Mouse (Mus musculus): ENCODE measurements at regions not wholly inside any gene's neighbourhood (a gene's known extent, or its start where the extent isn't known, plus 50 kb on each side); places are given as distances from the start of the nearest gene placed in this dataset.

- in situ Hi-C loops (cut with MboI, MseI) = no loop called here
Measured at GRCm38 (mm10) chr12:9847034-9847433, 277.1 kb downstream of the Osr1 start.

GRCm38 (mm10) chr12:9847465-9848205 lies 277.7 kb downstream of the Osr1 start:
- in situ Hi-C loops (cut with MboI, MseI) = no loop called here

DNA sequence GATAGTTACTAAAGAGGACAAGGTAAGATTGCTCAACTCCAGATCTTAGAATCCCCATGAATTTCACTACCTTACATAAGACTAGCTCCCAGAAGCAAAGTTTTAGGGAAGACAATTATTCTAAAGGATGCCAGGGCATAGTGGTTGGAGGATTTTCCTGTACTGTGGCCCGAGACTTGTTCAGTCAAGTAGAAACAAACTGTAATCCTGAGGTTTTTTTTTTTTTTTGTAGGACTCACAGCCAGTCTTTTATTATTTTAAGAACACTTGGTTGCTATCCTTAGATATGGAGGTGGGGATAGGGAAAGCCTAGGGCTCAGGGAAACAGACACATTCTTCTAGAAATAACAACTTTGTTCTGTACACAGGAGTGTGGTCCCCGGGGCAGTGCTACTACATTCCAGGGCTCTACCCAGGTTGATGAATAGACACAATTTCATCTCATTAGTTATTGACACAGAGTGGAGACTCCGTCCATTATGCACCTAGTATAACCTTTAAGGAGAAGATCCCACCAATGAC lies 285.6 kb downstream of the Osr1 start:
- in situ Hi-C loops (cut with MboI, MseI) = no loop called here

DNA sequence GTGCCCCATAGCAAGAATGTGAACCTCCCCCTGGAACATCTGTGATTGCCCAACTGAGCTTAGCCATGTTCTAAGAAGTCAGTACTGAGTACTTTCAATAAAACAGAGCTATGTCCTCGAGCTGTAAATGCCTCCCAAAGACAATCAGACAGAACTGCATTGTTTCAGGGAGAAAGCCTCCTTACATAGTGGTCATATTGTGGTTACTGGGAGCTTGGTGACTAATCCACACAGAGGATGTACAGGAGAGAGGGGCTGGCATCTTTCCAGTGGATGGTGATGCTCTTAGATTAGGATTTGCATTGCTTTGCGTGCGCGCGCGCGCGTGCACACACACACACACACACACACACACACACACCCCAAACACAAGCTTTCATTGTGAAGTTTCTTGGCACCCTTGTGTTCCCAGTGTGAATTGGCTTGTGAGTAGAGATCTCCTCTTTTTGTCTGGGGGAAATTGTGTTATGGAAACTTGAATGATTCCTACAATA lies 286.3 kb downstream of the Osr1 start:
- in situ Hi-C loops (cut with MboI, MseI) = no loop called here

DNA sequence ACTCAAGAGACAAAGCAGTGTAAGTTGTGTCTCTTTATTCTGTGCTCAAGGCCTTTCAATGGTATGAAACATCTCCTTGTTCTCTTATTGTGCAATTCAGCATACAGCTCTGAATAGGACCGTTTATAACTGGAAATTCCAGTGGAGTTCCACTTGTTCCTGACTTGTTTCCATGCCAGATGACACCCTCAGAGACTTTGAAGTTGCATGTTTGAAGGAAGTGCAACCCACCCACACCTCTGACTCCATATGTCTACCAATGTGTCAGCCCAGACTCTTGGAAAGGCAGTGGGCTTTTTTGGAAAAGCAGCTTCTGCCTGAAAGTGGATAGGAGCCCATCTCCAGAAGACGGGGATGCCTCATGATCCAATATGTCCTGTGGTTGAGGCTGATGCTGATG lies 288.1 kb downstream of the Osr1 start:
- in situ Hi-C loops (cut with MboI, MseI) = no loop called here

DNA sequence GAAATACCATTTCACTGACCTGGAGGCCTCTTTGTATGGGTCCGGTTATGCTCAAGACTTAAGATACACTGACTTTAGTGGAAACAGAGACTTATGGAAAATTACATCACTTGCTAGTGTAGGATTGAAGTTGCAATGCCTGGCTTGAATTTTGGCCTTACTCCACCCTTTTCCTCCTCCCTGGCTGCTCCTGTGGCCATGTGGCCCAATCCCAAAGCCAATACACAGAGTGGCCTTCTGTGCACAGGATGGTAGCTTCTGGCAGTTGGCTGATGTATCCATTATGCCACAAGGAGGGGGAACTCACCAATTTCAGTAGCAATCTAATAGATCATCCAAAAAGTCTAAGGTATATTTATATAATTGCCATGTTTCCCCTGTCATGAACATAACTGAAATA lies 292.4 kb downstream of the Osr1 start:
- in situ Hi-C loops (cut with MboI, MseI) = loop anchor here in 1 of 2 experiments (10.0 kb wide), 1 partner anchor 1722 kb away; no protein-coding TSS in a partner anchor

- in situ Hi-C loops (cut with MboI, MseI) = no loop called here
Measured at GRCm38 (mm10) chr12:9872236-9872635, 302.3 kb downstream of the Osr1 start.

DNA sequence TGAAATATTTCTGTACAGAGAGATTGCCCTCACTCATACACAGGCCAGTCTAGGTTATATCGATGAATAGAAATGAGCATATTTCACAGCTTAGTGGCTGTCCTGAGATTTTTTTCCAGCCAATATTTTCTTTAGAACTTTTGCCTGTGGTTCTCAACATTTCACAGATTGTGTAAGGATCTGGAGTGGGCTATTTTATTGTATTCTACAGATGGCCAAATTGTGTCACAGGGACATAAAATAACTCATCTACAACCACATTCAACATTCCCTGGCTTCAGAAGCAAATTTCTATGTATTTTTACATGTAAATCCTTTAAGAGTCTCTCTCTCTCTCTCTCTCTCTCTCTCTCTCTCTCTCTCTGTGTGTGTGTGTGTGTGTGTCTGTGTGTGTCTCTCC lies 303.3 kb downstream of the Osr1 start:
- in situ Hi-C loops (cut with MboI, MseI) = no loop called here

DNA sequence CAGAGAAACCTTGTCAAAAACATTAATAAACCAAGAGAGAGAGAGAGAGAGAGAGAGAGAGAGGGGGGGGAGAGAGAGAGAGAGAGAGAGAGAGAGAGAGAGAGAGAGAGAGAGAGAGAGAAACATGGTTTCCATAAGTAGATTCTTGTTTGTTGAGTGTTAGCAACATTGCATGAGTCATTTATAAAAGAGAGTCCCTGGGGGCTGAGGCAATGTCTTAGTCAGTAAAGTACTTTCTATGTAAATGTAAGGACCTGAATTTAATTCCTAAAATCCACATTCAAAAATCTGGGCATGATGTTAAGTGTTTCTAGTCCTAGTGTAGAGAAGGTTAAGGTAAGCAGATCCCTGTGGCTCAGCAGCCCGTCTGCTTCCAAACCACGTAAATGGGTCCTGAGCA lies 304.9 kb downstream of the Osr1 start:
- in situ Hi-C loops (cut with MboI, MseI) = no loop called here

DNA sequence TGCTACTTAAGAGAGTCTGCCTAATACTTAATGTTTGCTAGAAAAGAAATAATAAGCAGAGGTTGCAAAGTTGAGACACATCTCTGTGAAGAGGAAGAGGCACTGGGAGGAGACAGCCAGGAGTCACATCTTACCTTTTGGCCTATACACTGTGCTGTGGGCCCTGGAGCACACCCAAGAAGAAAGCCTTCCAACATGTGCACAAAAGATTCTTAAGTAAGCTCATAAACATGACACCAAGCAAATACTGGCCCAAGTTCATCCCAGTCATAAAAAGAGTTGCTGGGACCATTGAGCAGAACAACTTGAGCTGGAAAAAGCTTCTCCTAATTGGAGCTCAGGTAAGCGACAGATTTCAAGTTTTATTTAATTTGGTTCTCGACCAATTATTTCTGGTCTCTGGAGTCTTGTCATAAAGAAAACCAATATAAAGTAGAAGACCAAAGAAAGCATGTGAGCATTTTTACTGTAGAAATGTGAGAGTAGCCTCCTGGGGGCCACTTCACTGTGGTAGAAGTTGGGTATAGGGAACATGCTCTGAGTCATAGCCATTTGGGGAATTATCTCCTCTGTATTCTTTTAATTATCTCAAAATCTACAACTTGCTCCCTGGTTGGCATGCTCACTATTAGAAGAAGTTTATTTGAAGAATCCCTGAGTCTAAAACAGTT lies 312.2 kb downstream of the Osr1 start:
- in situ Hi-C loops (cut with MboI, MseI) = loop anchor here in 1 of 2 experiments (10.0 kb wide), 1 partner anchor 827 kb away; no protein-coding TSS in a partner anchor

GRCm38 (mm10) chr12:9883037-9883730 lies 313.3 kb downstream of the Osr1 start:
- in situ Hi-C loops (cut with MboI, MseI) = loop anchor here in 1 of 2 experiments (10.0 kb wide), 1 partner anchor 828 kb away; no protein-coding TSS in a partner anchor

DNA sequence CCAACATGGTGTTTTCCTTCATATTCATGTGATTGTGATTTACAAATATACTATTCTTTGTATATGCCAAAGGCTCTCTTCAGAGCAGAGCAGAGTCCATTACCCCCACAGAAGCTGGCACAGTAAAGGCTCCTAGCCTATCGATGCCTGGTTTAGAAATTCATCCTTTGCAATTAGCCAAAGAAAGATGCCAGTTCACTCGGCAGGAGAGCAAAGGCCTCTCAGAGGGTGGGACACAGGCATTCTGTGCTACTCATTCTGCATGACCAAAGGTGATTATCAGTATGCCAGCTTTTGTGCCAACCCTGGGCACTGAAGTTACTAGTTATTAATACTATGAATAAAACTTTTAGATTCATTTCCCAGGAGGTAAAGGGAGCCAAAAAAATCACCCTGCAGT lies 324.6 kb downstream of the Osr1 start:
- in situ Hi-C loops (cut with MboI, MseI) = loop anchor here in 1 of 2 experiments (10.0 kb wide), 1 partner anchor 1270 kb away; no protein-coding TSS in a partner anchor

DNA sequence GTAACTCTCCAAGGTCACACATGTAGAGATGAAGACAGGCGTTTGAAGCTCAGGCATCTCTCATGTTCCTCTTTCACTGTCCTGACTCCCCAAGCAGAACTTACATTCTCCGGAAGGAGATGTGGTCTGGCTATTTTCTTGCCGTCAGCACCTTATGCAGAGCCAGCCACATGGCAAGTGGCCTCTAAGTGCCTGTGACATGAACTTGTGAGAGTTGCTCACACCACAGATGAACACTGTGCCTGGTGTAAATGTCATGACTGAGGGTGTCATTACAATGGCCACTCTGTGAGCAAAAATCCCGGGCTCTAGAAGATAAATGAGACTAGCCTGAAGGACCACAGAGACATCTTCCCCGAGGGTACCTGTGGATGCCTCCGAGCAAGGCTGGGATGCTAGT lies 328.1 kb downstream of the Osr1 start:
- in situ Hi-C loops (cut with MboI, MseI) = loop anchor here in 1 of 2 experiments (10.0 kb wide), 1 partner anchor 1267 kb away; no protein-coding TSS in a partner anchor

DNA sequence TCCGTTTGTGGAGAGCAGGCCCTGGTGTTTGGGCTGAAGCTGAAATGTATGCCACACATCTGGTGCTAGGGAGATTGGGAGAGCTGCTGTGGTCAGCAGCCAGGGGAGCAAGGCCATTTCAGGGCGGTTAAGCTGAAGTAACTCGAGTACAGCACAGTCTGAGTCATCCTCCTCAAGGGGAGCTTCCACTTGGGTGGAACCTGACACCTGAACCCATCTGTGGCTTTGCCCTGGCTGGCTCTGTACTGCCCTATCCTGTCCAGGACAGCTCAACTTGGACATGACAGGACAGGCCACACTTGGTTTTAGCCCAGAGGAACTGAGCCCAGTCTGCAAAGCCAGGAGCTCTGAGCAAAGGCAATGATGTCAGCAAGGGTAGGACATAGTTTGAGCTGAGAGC lies 328.5 kb downstream of the Osr1 start:
- in situ Hi-C loops (cut with MboI, MseI) = loop anchor here in 1 of 2 experiments (10.0 kb wide), 1 partner anchor 1266 kb away; no protein-coding TSS in a partner anchor

DNA sequence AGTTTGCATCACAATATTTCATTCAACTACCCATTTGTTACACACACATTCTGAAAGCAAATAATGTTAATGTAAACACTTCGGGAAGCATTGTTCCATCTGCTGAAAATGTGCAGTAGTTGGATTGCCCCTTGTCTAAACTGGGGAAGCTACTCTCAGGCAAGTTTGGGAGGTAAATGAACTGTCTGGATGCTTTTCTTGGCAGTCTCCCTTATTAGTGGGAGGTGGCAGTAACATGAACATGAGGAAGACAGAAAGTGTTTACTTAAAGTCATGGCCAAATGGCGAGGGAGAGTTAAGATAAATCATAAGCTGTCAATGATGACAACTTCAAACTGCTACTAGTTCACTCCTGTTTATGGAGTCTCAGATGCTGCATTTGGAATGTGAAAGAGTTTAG lies 332.0 kb downstream of the Osr1 start:
- in situ Hi-C loops (cut with MboI, MseI) = no loop called here

GRCm38 (mm10) chr12:9903702-9904231 lies 333.9 kb downstream of the Osr1 start:
- in situ Hi-C loops (cut with MboI, MseI) = no loop called here

DNA sequence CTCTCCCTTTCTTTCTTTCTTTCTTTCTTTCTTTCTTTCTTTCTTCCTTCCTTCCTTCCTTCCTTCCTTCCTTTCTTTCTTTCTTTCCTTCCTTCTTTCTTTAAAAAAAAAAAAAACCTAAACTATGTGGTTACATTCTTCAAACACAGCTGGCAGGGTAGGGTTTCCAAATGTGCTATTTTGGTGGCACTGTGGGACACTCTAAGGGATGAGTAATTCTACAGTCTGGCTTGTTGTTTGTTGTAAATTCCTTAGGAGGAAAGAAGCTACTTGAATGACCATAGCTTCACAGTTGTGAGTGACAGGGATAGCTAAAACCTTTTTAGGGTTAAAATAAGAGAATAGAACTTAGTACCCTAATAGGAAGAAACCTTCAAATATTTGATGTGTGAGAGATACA lies 342.4 kb downstream of the Osr1 start:
- in situ Hi-C loops (cut with MboI, MseI) = no loop called here

DNA sequence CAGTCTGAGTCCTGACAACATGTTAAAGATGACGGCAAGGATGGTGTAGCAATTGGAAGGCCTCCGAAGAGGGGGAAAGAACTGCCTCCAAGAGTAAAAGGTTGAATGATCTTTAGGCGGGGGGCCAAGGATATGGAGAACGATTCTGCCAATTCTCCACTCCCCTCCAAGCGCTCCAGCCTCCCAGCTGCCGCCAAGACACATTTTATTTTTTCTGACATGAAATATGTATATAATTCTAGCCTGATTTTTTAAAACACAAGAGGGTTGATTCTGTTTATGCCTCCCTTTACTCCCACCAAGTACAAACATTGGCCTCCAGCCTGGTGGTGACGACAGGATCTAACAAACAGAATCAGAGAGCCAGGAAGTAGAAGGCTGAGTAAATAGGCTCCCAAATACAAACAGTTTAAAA lies 345.8 kb downstream of the Osr1 start:
- in situ Hi-C loops (cut with MboI, MseI) = no loop called here

- in situ Hi-C loops (cut with MboI, MseI) = no loop called here
Measured at GRCm38 (mm10) chr12:9918026-9918425, 348.1 kb downstream of the Osr1 start.

- in situ Hi-C loops (cut with MboI, MseI) = no loop called here
Measured at GRCm38 (mm10) chr12:9919007-9919406, 349.1 kb downstream of the Osr1 start.

DNA sequence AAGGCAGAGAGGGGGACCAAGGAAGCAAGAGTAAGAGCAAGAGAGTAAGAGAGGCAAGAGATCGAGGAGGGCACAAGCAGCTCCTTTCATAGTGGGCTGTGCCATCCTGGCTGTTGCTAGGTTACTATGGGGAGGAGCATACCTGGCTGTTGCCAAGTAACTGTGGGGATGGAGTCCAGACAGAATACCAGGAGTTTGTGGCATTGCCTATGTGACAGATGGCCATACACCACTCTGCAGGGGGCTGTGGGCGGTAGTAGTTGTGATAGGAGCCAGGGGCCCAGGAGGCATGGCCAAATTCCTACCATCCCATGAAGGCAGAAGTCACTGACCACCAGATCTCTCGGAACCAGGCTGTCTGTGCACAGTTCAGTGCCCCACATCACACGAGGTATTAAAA lies 349.5 kb downstream of the Osr1 start:
- in situ Hi-C loops (cut with MboI, MseI) = no loop called here
